Mouse (Mus musculus) kidney, postnatal 0 days (tissue): Measurements from ENCODE around the gene Cd47. TPM values are rescaled to one million over a fixed set of nuclear protein-coding genes. Genes with fewer than 3 reads are reported as not detected.

Experiments
- ATAC-seq: fragments of 200-750 bp; cut with Nextera tagmentation; replicated peaks from 2 replicates; pipeline ENCODE4 v1.8.0; 2017; ENCODE audit warnings: low read depth, moderate number of reproducible peaks, moderate TSS enrichment, moderate library complexity; ENCODE audit not compliant: low FRiP score
- DNase-seq: peaks from one replicate; pipeline ENCODE4 v3.0.0-alpha.2; 2016; ENCODE audit warnings: low spot score
- H3K27ac ChIP-seq: fragments of 300-500 bp; sonication (generic); 2 replicates; pipeline ENCODE4 v1.5.1; 2014; ENCODE audit warnings: mild to moderate bottlenecking
- H3K27me3 ChIP-seq: fragments of 300-500 bp; sonication (generic); 2 replicates; pipeline ENCODE4 v1.6.1; 2014; ENCODE audit warnings: low read length, mixed read lengths; ENCODE audit not compliant: insufficient read depth
- H3K36me3 ChIP-seq: fragments of 300-500 bp; sonication (generic); 2 replicates; pipeline ENCODE4 v1.6.1; 2014; ENCODE audit warnings: low read length, mixed read lengths; ENCODE audit not compliant: insufficient read depth
- H3K4me1 ChIP-seq: fragments of 300-500 bp; sonication (generic); replicated peaks from 2 replicates; pipeline ENCODE4 v1.6.1; 2014; ENCODE audit warnings: antibody characterized with exemption, low read length, mixed read lengths; ENCODE audit not compliant: insufficient read depth
- H3K4me2 ChIP-seq: fragments of 300-500 bp; sonication (generic); 2 replicates; pipeline ENCODE4 v1.6.1; 2014; ENCODE audit warnings: mild to moderate bottlenecking, low read length, moderate library complexity, mixed read lengths
- H3K4me3 ChIP-seq: fragments of 300-500 bp; sonication (generic); replicated peaks from 2 replicates; pipeline ENCODE4 v1.5.1; 2014; ENCODE audit warnings: low read depth, low read length
- H3K9ac ChIP-seq: fragments of 300-500 bp; sonication (generic); 2 replicates; pipeline ENCODE4 v1.6.1; 2014; ENCODE audit warnings: low read depth, low read length
- H3K9me3 ChIP-seq: fragments of 300-500 bp; sonication (generic); replicated peaks from 2 replicates; pipeline ENCODE4 v1.6.1; 2016; ENCODE audit warnings: low read length, inconsistent platforms, mixed read lengths
- CTCF ChIP-seq: IDR thresholded peaks from 2 replicates; pipeline ENCODE4 v1.5.1; 2016; ENCODE audit warnings: antibody characterized with exemption, low read depth, mild to moderate bottlenecking, moderate library complexity
- WGBS: fragments of 180-500 bp; shearing (Covaris S2); extraction: QIAGEN DNeasy Blood & Tissue Kit; methylation state at CpG from one replicate; pipeline ENCODE4 v1.1.7; 2014; 5-methylcytosine and 5-hydroxymethylcytosine counted together
- polyA plus RNA-seq: library from polyadenylated mRNA; unstranded; fragments of >200 nt; fragmentation: Nextera tagmentation; extraction: Ambion mirVana; gene quantifications from 2 replicates; pipeline ENCODE4 v1.2.1, GENCODE M21; 2015

Cd47 gene
- polyA plus RNA-seq, 1 experiment from 2014 or later: 95.6 TPM

- Histone ChIP-seq H3K9ac (no peak overlapping the region), H3K4me3 (no peak overlapping the region), H3K27me3 (no peaks in the 10 kb centered on the region), H3K4me2 (no peak overlapping the region), H3K4me1 (no peaks in the 10 kb centered on the region), H3K36me3 (no peaks in the 10 kb centered on the region), H3K9me3 (no peaks in the 10 kb centered on the region), H3K27ac (no peak overlapping the region)
- TF ChIP-seq CTCF: no peak
- ATAC-seq: no peak
- WGBS: 70% methylated on average over 6 of the region's 6 CpGs
- no peak for DNase-seq
Measured at GRCm38 (mm10) chr16:49921677-49922076, 121.3 kb downstream of the Cd47 start.

GRCm38 (mm10) chr16:49922098-49922497 lies 121.8 kb downstream of the Cd47 start:
- H3K27ac ChIP-seq: no peak overlapping the region
- no peaks in the 10 kb centered on the region for H3K36me3 ChIP-seq
- H3K9ac ChIP-seq: no peak overlapping the region
- no peak for TF ChIP-seq CTCF
- H3K27me3 ChIP-seq: no peaks in the 10 kb centered on the region
- H3K4me3 ChIP-seq: no peak overlapping the region
- 69% methylated on average over 11 of the region's 11 CpGs for WGBS
- DNase-seq (no peak), ATAC-seq (no peak)
- no peaks in the 10 kb centered on the region for H3K9me3 ChIP-seq
- no peaks in the 10 kb centered on the region for H3K4me1 ChIP-seq
- H3K4me2 ChIP-seq: no peak overlapping the region

- Histone ChIP-seq H3K9me3 (no peaks in the 10 kb centered on the region), H3K36me3 (no peaks in the 10 kb centered on the region), H3K4me2 (no peak overlapping the region), H3K9ac (no peak overlapping the region), H3K4me1 (no peaks in the 10 kb centered on the region), H3K27me3 (no peaks in the 10 kb centered on the region), H3K27ac (no peak overlapping the region), H3K4me3 (no peak overlapping the region)
- WGBS: 36% methylated on average over 9 of the region's 9 CpGs
- ATAC-seq: no peak
- no peak for TF ChIP-seq CTCF
- DNase-seq: peak; percentile 47
Measured at GRCm38 (mm10) chr16:49923720-49924119, 123.4 kb downstream of the Cd47 start.

GRCm38 (mm10) chr16:49924941-49925340 lies 124.6 kb downstream of the Cd47 start:
- Histone ChIP-seq H3K27ac (no peak overlapping the region), H3K27me3 (no peaks in the 10 kb centered on the region), H3K4me3 (no peak overlapping the region), H3K9ac (no peak overlapping the region), H3K36me3 (no peaks in the 10 kb centered on the region), H3K4me1 (no peaks in the 10 kb centered on the region), H3K9me3 (no peaks in the 10 kb centered on the region), H3K4me2 (no peak overlapping the region)
- DNase-seq (no peak), ATAC-seq (no peak)
- WGBS: 83% methylated on average over 1 of the region's 1 CpGs
- no peak for TF ChIP-seq CTCF

GRCm38 (mm10) chr16:49933274-49933673 lies 132.9 kb downstream of the Cd47 start:
- Histone ChIP-seq H3K9ac (no peak overlapping the region), H3K4me1 (peaks cover 9% of the 10 kb centered on the region; the same call in 1 of the 2 replicates), H3K4me3 (no peak overlapping the region), H3K36me3 (no peaks in the 10 kb centered on the region), H3K4me2 (no peak overlapping the region), H3K27me3 (no peaks in the 10 kb centered on the region), H3K9me3 (no peaks in the 10 kb centered on the region), H3K27ac (no peak overlapping the region)
- no peak for ATAC-seq
- no peak for TF ChIP-seq CTCF
- 43% methylated on average over 5 of the region's 5 CpGs for WGBS
- DNase-seq: no peak

GRCm38 (mm10) chr16:49936008-49936443 lies 135.7 kb downstream of the Cd47 start:
- H3K4me3 ChIP-seq: no peak overlapping the region
- H3K9me3 ChIP-seq: no peaks in the 10 kb centered on the region
- DNase-seq: no peak
- no peak overlapping the region for H3K4me2 ChIP-seq
- no peak overlapping the region for H3K9ac ChIP-seq
- WGBS: 79% methylated on average over 6 of the region's 6 CpGs
- peaks cover 9% of the 10 kb centered on the region; the same call in 1 of the 2 replicates for H3K4me1 ChIP-seq
- H3K27ac ChIP-seq: no peak overlapping the region
- H3K27me3 ChIP-seq: no peaks in the 10 kb centered on the region
- TF ChIP-seq CTCF: no peak
- H3K36me3 ChIP-seq: no peaks in the 10 kb centered on the region
- no peak for ATAC-seq

GRCm38 (mm10) chr16:49936793-49937192 lies 136.5 kb downstream of the Cd47 start:
- no peak for DNase-seq
- Histone ChIP-seq H3K36me3 (no peaks in the 10 kb centered on the region), H3K4me1 (peaks cover 9% of the 10 kb centered on the region; the same call in 1 of the 2 replicates), H3K4me3 (no peak overlapping the region), H3K9me3 (no peaks in the 10 kb centered on the region), H3K27ac (no peak overlapping the region), H3K4me2 (no peak overlapping the region), H3K9ac (no peak overlapping the region), H3K27me3 (no peaks in the 10 kb centered on the region)
- no peak for ATAC-seq
- WGBS: 65% methylated on average over 5 of the region's 5 CpGs
- TF ChIP-seq CTCF: no peak
